Mouse (Mus musculus) stomach, embryonic 14.5 days (tissue): Measurements from ENCODE around the gene 0610037L13Rik. TPM values are rescaled to one million over a fixed set of nuclear protein-coding genes. Genes with fewer than 3 reads are reported as not detected.
A peak's percentile ranks its signal among the peaks of the same experiment; 100 is the strongest.

ENCODE experiments used
- ATAC-seq: fragments of 200-750 bp; cut with Nextera tagmentation; 2 replicates; pipeline ENCODE4 v1.8.0; 2017; ENCODE audit warnings: low read depth, moderate TSS enrichment; ENCODE audit not compliant: insufficient number of reproducible peaks, insufficient read depth, low FRiP score
- H3K27ac ChIP-seq: fragments of 300-500 bp; sonication (generic); 2 replicates; pipeline ENCODE4 v1.5.1; 2014; ENCODE audit warnings: mild to moderate bottlenecking, low read length, moderate library complexity, mixed read lengths
- H3K27me3 ChIP-seq: fragments of 300-500 bp; sonication (generic); 2 replicates; pipeline ENCODE4 v1.6.1; 2014; ENCODE audit warnings: low read length, control low read depth, mixed read lengths; ENCODE audit not compliant: control insufficient read depth, insufficient read depth
- H3K36me3 ChIP-seq: fragments of 300-500 bp; sonication (generic); 2 replicates; pipeline ENCODE4 v1.6.1; 2014; ENCODE audit warnings: mild to moderate bottlenecking, control low read depth, low read length, moderate library complexity, mixed read lengths; ENCODE audit not compliant: control insufficient read depth, insufficient read depth
- H3K4me1 ChIP-seq: fragments of 300-500 bp; sonication (generic); 2 replicates; pipeline ENCODE4 v1.6.1; 2014; ENCODE audit warnings: low read length, control low read depth, mixed read lengths; ENCODE audit not compliant: control insufficient read depth, insufficient read depth
- H3K4me2 ChIP-seq: fragments of 300-500 bp; sonication (generic); replicated peaks from 2 replicates; pipeline ENCODE4 v1.6.1; 2014; ENCODE audit warnings: low read depth, low read length, control low read depth
- H3K4me3 ChIP-seq: fragments of 300-500 bp; sonication (generic); 2 replicates; pipeline ENCODE4 v1.5.1; 2014; ENCODE audit warnings: low read depth, low read length, control low read depth
- H3K9ac ChIP-seq: fragments of 300-500 bp; sonication (generic); replicated peaks from 2 replicates; pipeline ENCODE4 v1.6.1; 2014; ENCODE audit warnings: low read depth, mild to moderate bottlenecking, control low read depth, low read length, moderate library complexity, mixed read lengths
- H3K9me3 ChIP-seq: fragments of 300-500 bp; sonication (generic); 2 replicates; pipeline ENCODE4 v1.6.1; 2016; ENCODE audit warnings: low read depth, low read length, control low read depth; ENCODE audit not compliant: control insufficient read depth
- WGBS: fragments of 180-500 bp; shearing (Covaris S2); extraction: QIAGEN DNeasy Blood & Tissue Kit; methylation state at CpG from one replicate; pipeline ENCODE4 v1.1.7; 2014; 5-methylcytosine and 5-hydroxymethylcytosine counted together
- polyA plus RNA-seq: library from polyadenylated mRNA; unstranded; fragments of >200 nt; fragmentation: Nextera tagmentation; extraction: Ambion mirVana; gene quantifications from 2 replicates; pipeline ENCODE4 v1.2.1, GENCODE M21; 2014

The 0610037L13Rik gene
- polyA plus RNA-seq, 1 experiment from 2014 or later: 147 TPM

DNA sequence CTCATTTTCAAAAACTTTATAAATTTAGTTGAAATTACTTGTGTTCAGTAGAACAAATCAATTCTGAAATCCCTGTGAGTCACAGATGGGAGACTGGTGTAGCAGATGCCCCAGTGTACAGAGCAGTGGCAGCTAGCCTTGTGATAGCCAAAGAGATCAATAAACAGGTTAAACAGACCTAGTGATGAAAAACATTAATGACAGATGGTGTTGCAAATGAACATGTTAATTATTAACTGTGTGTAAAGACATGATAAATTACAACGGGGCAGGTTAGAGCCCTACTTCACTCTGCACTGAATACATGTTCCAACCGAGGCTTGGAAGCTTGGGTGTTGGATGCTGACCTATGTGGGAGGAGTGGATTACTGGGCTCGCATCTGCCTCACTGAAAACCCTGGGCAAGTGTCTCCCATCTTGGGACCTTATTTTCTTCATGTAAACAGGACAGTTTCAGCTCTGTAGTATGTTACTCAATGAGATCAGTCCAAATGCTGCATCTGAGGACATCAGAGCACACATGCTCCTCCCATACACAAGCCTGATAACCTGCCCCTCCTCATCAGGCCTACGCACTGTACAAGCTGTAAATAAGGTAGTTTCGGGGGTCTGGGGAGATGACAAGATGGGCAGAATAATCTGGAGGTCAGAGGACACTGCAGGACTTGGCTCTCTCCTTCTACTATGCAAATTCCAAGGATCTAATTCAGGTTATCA, 9.8 kb downstream of the 0610037L13Rik start:
- Histone ChIP-seq H3K36me3 (peaks cover 39% of the 10 kb centered on the region), H3K27ac (no peak overlapping the region), H3K9me3 (no peaks in the 10 kb centered on the region), H3K4me1 (no peaks in the 10 kb centered on the region), H3K27me3 (no peaks in the 10 kb centered on the region), H3K9ac (no peak overlapping the region), H3K4me3 (no peak overlapping the region), H3K4me2 (no peak overlapping the region)
- 69% methylated on average over 5 of the region's 5 CpGs for WGBS
- peak; percentile 51; the same call in 1 of the 2 replicates for ATAC-seq

- Histone ChIP-seq H3K27me3 (no peaks in the 10 kb centered on the region), H3K36me3 (peaks cover 36% of the 10 kb centered on the region), H3K4me2 (no peak overlapping the region), H3K9ac (no peak overlapping the region), H3K9me3 (no peaks in the 10 kb centered on the region), H3K27ac (no peak overlapping the region; the same call in 1 of the 2 replicates), H3K4me3 (no peak overlapping the region), H3K4me1 (no peaks in the 10 kb centered on the region)
- ATAC-seq: no peak
- WGBS: 90% methylated on average over 3 of the region's 3 CpGs
Measured at GRCm38 (mm10) chr4:107900206-107900605, 10.6 kb downstream of the 0610037L13Rik start.

DNA sequence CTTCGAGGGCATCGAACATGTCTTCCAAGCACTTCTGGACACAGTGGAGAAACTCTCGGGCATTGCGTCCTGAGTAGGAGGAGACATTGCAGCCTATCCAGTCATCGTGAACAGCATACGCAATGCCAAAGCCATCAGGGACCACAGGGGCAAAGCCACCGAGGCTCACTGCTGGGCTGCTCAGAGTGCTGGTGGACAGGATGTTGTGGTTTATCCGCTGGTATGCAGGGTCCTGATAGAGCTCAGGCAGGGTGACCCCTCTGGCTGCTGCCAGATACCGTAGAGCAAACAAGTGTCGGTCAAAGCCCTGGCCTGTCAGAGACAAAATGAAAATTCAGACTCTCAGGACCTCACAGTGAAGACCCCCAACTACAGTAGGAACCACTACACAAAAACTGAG, 14.6 kb downstream of the 0610037L13Rik start:
- Histone ChIP-seq H3K4me1 (no peaks in the 10 kb centered on the region), H3K4me3 (no peak overlapping the region), H3K36me3 (peaks cover 24% of the 10 kb centered on the region; the same call in 1 of the 2 replicates), H3K9ac (no peak overlapping the region), H3K27ac (no peak overlapping the region), H3K9me3 (no peaks in the 10 kb centered on the region), H3K4me2 (no peak overlapping the region), H3K27me3 (no peaks in the 10 kb centered on the region)
- 86% methylated on average over 10 of the region's 10 CpGs for WGBS
- ATAC-seq: no peak

GRCm38 (mm10) chr4:107906561-107906960, 16.9 kb downstream of the 0610037L13Rik start:
- no peaks in the 10 kb centered on the region for H3K27me3 ChIP-seq
- no peak overlapping the region for H3K4me3 ChIP-seq
- H3K9me3 ChIP-seq: no peaks in the 10 kb centered on the region
- peaks cover 27% of the 10 kb centered on the region for H3K36me3 ChIP-seq
- H3K4me2 ChIP-seq: no peak overlapping the region
- WGBS: 88% methylated on average over 9 of the region's 9 CpGs
- H3K9ac ChIP-seq: no peak overlapping the region
- ATAC-seq: no peak
- no peaks in the 10 kb centered on the region for H3K4me1 ChIP-seq
- no peak overlapping the region for H3K27ac ChIP-seq

DNA sequence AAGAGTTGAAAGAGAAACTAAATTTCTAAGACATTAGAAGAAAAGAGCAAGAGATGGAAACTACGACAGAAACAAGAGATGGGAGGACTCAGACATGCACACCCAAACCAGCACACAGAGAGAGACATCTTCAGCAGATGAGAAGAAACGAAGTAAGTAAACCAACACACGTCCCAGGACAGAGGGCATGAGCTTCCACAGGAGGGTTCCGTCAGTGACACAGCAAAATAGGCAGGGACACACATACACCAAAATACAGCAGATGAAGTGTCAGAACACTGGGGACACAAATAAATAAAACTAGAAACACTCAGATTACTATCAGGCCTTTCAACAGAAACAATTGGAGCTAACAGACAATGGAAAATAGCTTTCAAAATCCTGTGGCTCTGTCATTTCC, 20.4 kb downstream of the 0610037L13Rik start:
- H3K9ac ChIP-seq: no peak overlapping the region
- H3K4me2 ChIP-seq: no peak overlapping the region
- no peaks in the 10 kb centered on the region for H3K9me3 ChIP-seq
- no peak overlapping the region for H3K27ac ChIP-seq
- ATAC-seq: no peak
- no peaks in the 10 kb centered on the region for H3K4me1 ChIP-seq
- H3K36me3 ChIP-seq: peaks cover 43% of the 10 kb centered on the region
- H3K4me3 ChIP-seq: no peak overlapping the region
- H3K27me3 ChIP-seq: no peaks in the 10 kb centered on the region
- 88% methylated on average over 4 of the region's 4 CpGs for WGBS

- Histone ChIP-seq H3K4me1 (peaks cover 14% of the 10 kb centered on the region; the same call in 1 of the 2 replicates), H3K4me3 (no peak overlapping the region), H3K27ac (no peak overlapping the region), H3K27me3 (no peaks in the 10 kb centered on the region), H3K36me3 (no peaks in the 10 kb centered on the region), H3K9me3 (no peaks in the 10 kb centered on the region), H3K9ac (no peak overlapping the region), H3K4me2 (no peak overlapping the region)
- WGBS: 93% methylated on average over 2 of the region's 2 CpGs
- ATAC-seq: no peak
Measured at GRCm38 (mm10) chr4:107920336-107920735, 30.7 kb downstream of the 0610037L13Rik start.

DNA sequence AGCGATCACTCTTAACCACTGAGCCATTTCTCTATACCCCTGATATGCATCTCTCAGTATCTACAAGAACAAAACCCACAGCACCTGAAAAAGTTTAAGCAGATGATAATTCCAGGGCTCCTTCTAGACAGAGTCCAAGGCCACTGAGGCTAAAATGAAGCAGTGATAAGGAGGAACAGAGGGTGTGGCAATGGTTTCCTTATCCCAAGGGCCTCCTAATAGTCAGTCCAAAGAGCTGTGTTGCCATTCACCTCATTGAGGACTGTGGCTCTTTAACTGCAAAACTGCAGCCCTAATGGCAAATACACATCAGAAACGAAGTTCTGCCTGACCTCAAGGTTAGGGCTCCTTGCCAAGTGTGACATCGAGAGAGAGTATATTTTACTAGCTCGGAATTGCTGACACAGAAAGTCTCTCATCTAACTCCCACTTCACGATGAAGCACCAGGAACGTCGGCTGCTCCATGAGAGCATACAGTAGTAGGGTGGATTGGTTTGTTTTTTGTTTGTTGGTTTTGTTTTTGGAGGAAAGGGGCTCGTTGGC, 31.6 kb downstream of the 0610037L13Rik start:
- Histone ChIP-seq H3K36me3 (no peaks in the 10 kb centered on the region), H3K4me1 (peaks cover 14% of the 10 kb centered on the region; the same call in 1 of the 2 replicates), H3K9me3 (no peaks in the 10 kb centered on the region), H3K27ac (no peak overlapping the region), H3K9ac (no peak overlapping the region), H3K4me3 (no peak overlapping the region), H3K4me2 (no peak overlapping the region), H3K27me3 (no peaks in the 10 kb centered on the region)
- no peak for ATAC-seq
- 58% methylated on average over 8 of the region's 8 CpGs for WGBS

DNA sequence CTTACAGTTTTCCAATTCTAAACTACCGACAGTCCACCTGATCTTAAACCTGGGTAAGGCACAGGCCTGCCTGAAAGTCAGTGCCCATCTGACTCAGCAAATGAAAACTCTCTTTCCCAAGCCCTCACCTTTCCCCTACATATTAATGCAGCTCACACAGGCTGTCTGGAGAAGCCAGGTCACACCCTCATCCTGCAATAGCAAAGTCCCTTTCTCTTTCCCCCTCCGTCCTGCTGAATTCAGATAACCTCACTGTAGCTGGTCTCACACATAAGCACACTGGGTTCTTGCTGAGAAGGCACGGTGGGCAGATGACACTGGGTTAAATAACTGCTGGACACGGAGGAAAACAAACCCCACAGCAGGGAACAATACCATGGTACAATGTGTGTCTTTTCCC, 32.3 kb downstream of the 0610037L13Rik start:
- Histone ChIP-seq H3K4me3 (peak overlapping the region; percentile 87; the same call in 1 of the 2 replicates), H3K27me3 (no peaks in the 10 kb centered on the region), H3K9ac (0 out of 2 replicates have a peak overlapping the region, but pooled peaks have one; percentile 89), H3K4me2 (peak overlapping the region; percentile 72), H3K4me1 (peaks cover 14% of the 10 kb centered on the region; the same call in 1 of the 2 replicates), H3K9me3 (no peaks in the 10 kb centered on the region), H3K36me3 (no peaks in the 10 kb centered on the region), H3K27ac (no peak overlapping the region)
- 65% methylated on average over 4 of the region's 4 CpGs for WGBS
- 0 out of 2 replicates have a peak, but pooled peaks have one; percentile 14 for ATAC-seq
